In the genomic region with DNA sequence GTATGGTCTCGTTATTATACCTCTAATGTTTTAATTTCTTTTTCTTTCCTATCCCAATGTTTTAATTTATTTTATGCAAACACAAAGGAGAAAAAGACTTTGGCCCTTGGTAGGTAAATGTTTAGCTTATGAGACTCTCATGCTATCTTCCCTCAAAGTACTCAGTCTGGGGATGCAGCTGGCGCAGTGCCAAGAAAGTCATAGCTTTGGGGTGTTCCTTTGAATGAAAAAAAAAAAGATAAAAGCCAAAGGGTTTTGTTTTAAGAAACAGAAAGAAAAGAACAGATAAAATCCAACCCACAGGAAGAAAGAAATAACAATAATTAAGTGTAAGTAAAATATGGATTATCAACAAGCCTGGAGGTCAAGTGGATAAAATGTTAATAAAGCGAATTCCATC, we compare ENCODE assay signal across 20 mouse cellular contexts. TPM values are rescaled to one million over a fixed set of nuclear protein-coding genes. Genes with fewer than 3 reads are reported as not detected.
DNase-seq lines count a peak whose midpoint lies in the region; ATAC-seq and TF ChIP-seq lines count a peak whose summit lies in the region.
"Had no signal": no experiment of that assay in that cellular context is flagged by ENCODE, and none has a peak within 500 bp of the region (broad histone marks: within the 10 kb centered on the region; RNA-seq: fewer than 3 reads in every experiment).

No protein-coding gene starts in this region.

- H3K9ac ChIP-seq in kidney, embryonic 16.5 days (replicated peaks; ENCODE audit: low read length), result no peak overlapping the region
- no peak overlapping the region for H3K9ac ChIP-seq in MEL (ENCODE audit: control insufficient read depth, low read depth, low read length, poor library complexity, severe bottlenecking)
- no peak overlapping the region for H3K9ac ChIP-seq in forebrain, embryonic 12.5 days
- H3K9ac ChIP-seq: heart, embryonic 12.5 days; limb, embryonic 15.5 days had no signal

- H3K4me1 ChIP-seq in kidney, adult 2 months (ENCODE audit: control insufficient read depth, insufficient read depth, low read length), result no peaks in the 10 kb centered on the region
- no peaks in the 10 kb centered on the region for H3K4me1 ChIP-seq in kidney, embryonic 16.5 days (ENCODE audit: insufficient read depth, low read length)
- H3K4me1 ChIP-seq in MEL (ENCODE audit: control insufficient read depth in 1 of 2, insufficient read depth in 2 of 2, low read length in 2 of 2), result peaks cover 5 to 27% of the 10 kb centered on the region in 2 experiments
- peaks cover 37% of the 10 kb centered on the region for H3K4me1 ChIP-seq in thymus, adult 2 months (replicated peaks; ENCODE audit: control insufficient read depth, insufficient read depth, low read length)
- H3K4me1 ChIP-seq in forebrain, embryonic 12.5 days, result no peaks in the 10 kb centered on the region
- H3K4me1 ChIP-seq: heart, embryonic 12.5 days; limb, embryonic 15.5 days had no signal

- H3K27me3 ChIP-seq in kidney, adult 2 months (replicated peaks; ENCODE audit: control insufficient read depth, insufficient read depth, low read length), result no peaks in the 10 kb centered on the region
- no peaks in the 10 kb centered on the region for H3K27me3 ChIP-seq in kidney, embryonic 16.5 days (ENCODE audit: insufficient read depth, low read length)
- no peaks in the 10 kb centered on the region for H3K27me3 ChIP-seq in MEL (ENCODE audit: control insufficient read depth in 1 of 2, insufficient read depth in 2 of 2, low read length in 2 of 2)
- no peaks in the 10 kb centered on the region for H3K27me3 ChIP-seq in thymus, adult 2 months (ENCODE audit: control insufficient read depth, insufficient read depth, low read length)
- no peaks in the 10 kb centered on the region for H3K27me3 ChIP-seq in forebrain, embryonic 12.5 days
- H3K27me3 ChIP-seq: limb, embryonic 15.5 days had no signal

- TF ChIP-seq CTCF in kidney, adult 2 months (conservative IDR thresholded peaks at IDR 0.05; ENCODE audit: insufficient read depth, insufficient read length, low read depth, low read length), result no peak
- no peak for TF ChIP-seq CTCF in MEL (IDR thresholded peaks at IDR 0.05 in 2 of 3, conservative IDR thresholded peaks at IDR 0.05 in 1 of 3; ENCODE audit: control insufficient read depth in 1 of 3, insufficient read depth in 1 of 3, low read depth in 2 of 3, low read length in 3 of 3, poor library complexity in 1 of 3, severe bottlenecking in 1 of 3)
- no peak for TF ChIP-seq CTCF in thymus, adult 2 months (IDR thresholded peaks at IDR 0.05; ENCODE audit: borderline replicate concordance, control insufficient read depth, extremely low read depth, insufficient read depth, low read length, poor library complexity)

- 60% methylated on average over 3 of the region's 3 CpGs for WGBS in kidney, adult 2 months
- WGBS in kidney, embryonic 16.5 days, result 75% methylated on average over 3 of the region's 3 CpGs
- WGBS in thymus, adult 2 months, result 31% methylated on average over 3 of the region's 3 CpGs
- 88% methylated on average over 3 of the region's 3 CpGs for WGBS in forebrain, embryonic 12.5 days

- TF ChIP-seq EP300 in MEL (IDR thresholded peaks at IDR 0.05; ENCODE audit: low read depth in 1 of 2, low read length in 2 of 2), result peak; percentile 33 to 65; a peak in 3 of 4 replicates

- no peaks in the 10 kb centered on the region for H3K36me3 ChIP-seq in kidney, adult 2 months (ENCODE audit: control insufficient read depth, insufficient read depth, low read length)
- H3K36me3 ChIP-seq in kidney, embryonic 16.5 days (ENCODE audit: insufficient read depth, low read length), result no peaks in the 10 kb centered on the region
- peaks cover 0 to 19% of the 10 kb centered on the region in 2 experiments; a peak in 2 of 4 replicates for H3K36me3 ChIP-seq in MEL (ENCODE audit: control insufficient read depth in 1 of 2, insufficient read depth in 2 of 2, low read length in 2 of 2)
- no peaks in the 10 kb centered on the region for H3K36me3 ChIP-seq in thymus, adult 2 months (ENCODE audit: control insufficient read depth, insufficient read depth, low read length)
- H3K36me3 ChIP-seq in forebrain, embryonic 12.5 days (replicated peaks), result no peaks in the 10 kb centered on the region
- H3K36me3 ChIP-seq: heart, embryonic 12.5 days; limb, embryonic 15.5 days had no signal

- TF ChIP-seq RAD21 in MEL (IDR thresholded peaks at IDR 0.05; ENCODE audit: low read depth, low read length), result no peak

- no peak overlapping the region for H3K27ac ChIP-seq in kidney, adult 2 months (ENCODE audit: insufficient read depth, low read depth, low read length)
- no peak overlapping the region for H3K27ac ChIP-seq in kidney, embryonic 16.5 days (ENCODE audit: low read length)
- H3K27ac ChIP-seq in MEL (ENCODE audit: control insufficient read depth, low read depth, low read length), result peak overlapping the region; percentile 53
- H3K27ac ChIP-seq in thymus, adult 2 months (ENCODE audit: control insufficient read depth, insufficient read depth, low read length), result no peak overlapping the region
- H3K27ac ChIP-seq in forebrain, embryonic 12.5 days, result no peak overlapping the region
- H3K27ac ChIP-seq: layer of hippocampus, adult 2 months; limb, embryonic 15.5 days had no signal

- no peak for ATAC-seq in kidney, embryonic 16.5 days (ENCODE audit: low FRiP score, low TSS enrichment)
- no peak for ATAC-seq in forebrain, embryonic 12.5 days (ENCODE audit: low FRiP score)
- ATAC-seq: forebrain, embryonic 16.5 days; Patski had no signal

- no peak for TF ChIP-seq POLR2A in kidney, adult 2 months (IDR thresholded peaks at IDR 0.05; ENCODE audit: low read depth, low read length)
- TF ChIP-seq POLR2A in MEL (IDR thresholded peaks at IDR 0.05; ENCODE audit: control insufficient read depth in 1 of 2, insufficient read depth in 1 of 2, low read depth in 1 of 2, low read length in 2 of 2, poor library complexity in 1 of 2), result no peak
- no peak for TF ChIP-seq POLR2A in thymus, adult 2 months (IDR thresholded peaks at IDR 0.05; ENCODE audit: control insufficient read depth, extremely low read depth, insufficient read depth, low read length, poor library complexity)

- no peak overlapping the region for H3K4me3 ChIP-seq in kidney, adult 2 months (ENCODE audit: insufficient read depth, low read depth, low read length)
- no peak overlapping the region for H3K4me3 ChIP-seq in kidney, embryonic 16.5 days (ENCODE audit: low read length)
- no peak overlapping the region for H3K4me3 ChIP-seq in MEL (ENCODE audit: control insufficient read depth in 1 of 2, insufficient read depth in 1 of 2, low read depth in 2 of 2, low read length in 2 of 2)
- H3K4me3 ChIP-seq in thymus, adult 2 months (ENCODE audit: control insufficient read depth, insufficient read depth, low read length), result no peak overlapping the region
- no peak overlapping the region for H3K4me3 ChIP-seq in forebrain, embryonic 12.5 days (replicated peaks)
- H3K4me3 ChIP-seq: heart, embryonic 12.5 days; layer of hippocampus, adult 2 months; limb, embryonic 15.5 days had no signal

- H3K9me3 ChIP-seq in kidney, embryonic 16.5 days (ENCODE audit: low read length), result no peaks in the 10 kb centered on the region
- no peaks in the 10 kb centered on the region for H3K9me3 ChIP-seq in MEL (replicated peaks; ENCODE audit: insufficient read depth, low read length)
- H3K9me3 ChIP-seq in forebrain, embryonic 12.5 days, result no peaks in the 10 kb centered on the region
- H3K9me3 ChIP-seq: heart, embryonic 12.5 days; limb, embryonic 15.5 days had no signal

- DNase-seq in kidney, adult 2 months, result peak; percentile 39
- peak; percentile 82 for DNase-seq in MEL (ENCODE audit: low read depth, low spot score)
- peak; percentile 73 for DNase-seq in induced T-regulatory cell, adult 2 months (ENCODE audit: low read depth)
- DNase-seq in thymus, adult 2 months, result peak; percentile 23
- DNase-seq in frontal cortex, postnatal 36 days (ENCODE audit: low spot score in 2 of 2), result no peak
- DNase-seq in natural killer cell, adult 2 months (ENCODE audit: low spot score in 2 of 2), result no peak
- DNase-seq: gastrocnemius, postnatal 14 days; heart, postnatal 4 days; right cerebral cortex, adult 18-20 months had no signal

- H3K4me2 ChIP-seq in kidney, embryonic 16.5 days (replicated peaks; ENCODE audit: low read depth, low read length), result no peak overlapping the region
- H3K4me2 ChIP-seq in forebrain, embryonic 12.5 days, result no peak overlapping the region
- H3K4me2 ChIP-seq: heart, embryonic 12.5 days; limb, embryonic 15.5 days had no signal

- no peaks in the 10 kb centered on the region for H3K79me2 ChIP-seq in MEL (ENCODE audit: control insufficient read depth, insufficient read depth, low read length, poor library complexity)

RNA-seq across cellular contexts. Expression of a gene that starts 2.9 kb away (rescaled TPM):
- not detected in 2 replicates for polyA plus RNA-seq in kidney, adult 2 months (2012; rRNA removed)
- not detected in 2 replicates for polyA plus RNA-seq in kidney, embryonic 16.5 days (2015; fragmentation: Nextera tagmentation; extraction: Ambion mirVana)
- total RNA-seq in MEL (2012; rRNA removed), result not detected in 2 replicates
- not detected for polyA plus RNA-seq in MEL (2012; ENCODE audit: insufficient read depth in 1 of 2, insufficient read length in 2 of 2, low read depth in 1 of 2, low replicate concordance in 2 of 2, missing spikeins in 1 of 2)
- 2.3 and 2.6 TPM in 2 replicates for polyA plus RNA-seq in thymus, adult 2 months (2012; rRNA removed)
- polyA plus RNA-seq in forebrain, embryonic 12.5 days (2016; fragmentation: Nextera tagmentation; extraction: Ambion mirVana), result not detected in 2 replicates
- total RNA-seq: gastrocnemius, postnatal 14 days; heart, postnatal 4 days; layer of hippocampus, adult 2 months; monocyte, adult 5-6 weeks; neutrophil, adult 5-6 weeks had no signal
- polyA plus RNA-seq: brain, embryonic 14.5 days; forebrain, embryonic 16.5 days; heart, embryonic 12.5 days; intestine, embryonic 14.5 days; limb, embryonic 15.5 days; Patski had no signal

RNA-seq across cellular contexts. Expression of a gene that starts 9.4 kb away (rescaled TPM):
- polyA plus RNA-seq in kidney, adult 2 months (2012; rRNA removed), result 0.30 and 0.66 TPM in 2 replicates
- polyA plus RNA-seq in kidney, embryonic 16.5 days (2015; fragmentation: Nextera tagmentation; extraction: Ambion mirVana), result 0.04 TPM in 1 of 2 replicates, not detected in the other
- not detected in 2 replicates for total RNA-seq in MEL (2012; rRNA removed)
- polyA plus RNA-seq in MEL (2012; ENCODE audit: insufficient read depth in 1 of 2, insufficient read length in 2 of 2, low read depth in 1 of 2, low replicate concordance in 2 of 2, missing spikeins in 1 of 2), result not detected
- polyA plus RNA-seq in thymus, adult 2 months (2012; rRNA removed), result 6.0 and 6.1 TPM in 2 replicates
- polyA plus RNA-seq in forebrain, embryonic 12.5 days (2016; fragmentation: Nextera tagmentation; extraction: Ambion mirVana), result 0.11 TPM in 1 of 2 replicates, not detected in the other
- total RNA-seq: gastrocnemius, postnatal 14 days had no signal
- polyA plus RNA-seq: brain, embryonic 14.5 days; forebrain, embryonic 16.5 days; heart, embryonic 12.5 days; intestine, embryonic 14.5 days; limb, embryonic 15.5 days; Patski had no signal

RNA-seq across cellular contexts. Expression of a gene that starts 35.7 kb away (rescaled TPM):
- 0.05 TPM in 1 of 2 replicates, not detected in the other for polyA plus RNA-seq in kidney, adult 2 months (2012; rRNA removed)
- polyA plus RNA-seq in kidney, embryonic 16.5 days (2015; fragmentation: Nextera tagmentation; extraction: Ambion mirVana), result not detected in 2 replicates
- total RNA-seq in MEL (2012; rRNA removed), result not detected in 2 replicates
- polyA plus RNA-seq in MEL (2012; ENCODE audit: insufficient read depth in 1 of 2, insufficient read length in 2 of 2, low read depth in 1 of 2, low replicate concordance in 2 of 2, missing spikeins in 1 of 2), result not detected
- 0.41 and 1.0 TPM in 2 replicates for polyA plus RNA-seq in thymus, adult 2 months (2012; rRNA removed)
- 0.05 TPM in 1 of 2 replicates, not detected in the other for polyA plus RNA-seq in forebrain, embryonic 12.5 days (2016; fragmentation: Nextera tagmentation; extraction: Ambion mirVana)
- total RNA-seq: gastrocnemius, postnatal 14 days; heart, postnatal 4 days; monocyte, adult 5-6 weeks had no signal
- polyA plus RNA-seq: brain, embryonic 14.5 days; forebrain, embryonic 16.5 days; heart, embryonic 12.5 days; intestine, embryonic 14.5 days; limb, embryonic 15.5 days; Patski had no signal

RNA-seq across cellular contexts. Expression of a gene that starts 38.4 kb away (rescaled TPM):
- polyA plus RNA-seq in kidney, adult 2 months (2012; rRNA removed), result 0.11 TPM in 2 replicates
- polyA plus RNA-seq in kidney, embryonic 16.5 days (2015; fragmentation: Nextera tagmentation; extraction: Ambion mirVana), result not detected in 2 replicates
- not detected in 2 replicates for total RNA-seq in MEL (2012; rRNA removed)
- polyA plus RNA-seq in MEL (2012; ENCODE audit: insufficient read depth in 1 of 2, insufficient read length in 2 of 2, low read depth in 1 of 2, low replicate concordance in 2 of 2, missing spikeins in 1 of 2), result not detected
- polyA plus RNA-seq in thymus, adult 2 months (2012; rRNA removed), result 21.4 and 23.9 TPM in 2 replicates
- polyA plus RNA-seq in forebrain, embryonic 12.5 days (2016; fragmentation: Nextera tagmentation; extraction: Ambion mirVana), result not detected in 2 replicates
- total RNA-seq: gastrocnemius, postnatal 14 days; heart, postnatal 4 days had no signal
- polyA plus RNA-seq: brain, embryonic 14.5 days; forebrain, embryonic 16.5 days; heart, embryonic 12.5 days; intestine, embryonic 14.5 days; limb, embryonic 15.5 days; Patski had no signal

RNA-seq across cellular contexts. Expression of a gene that starts 44.1 kb away (rescaled TPM):
- not detected in 2 replicates for polyA plus RNA-seq in kidney, adult 2 months (2012; rRNA removed)
- polyA plus RNA-seq in kidney, embryonic 16.5 days (2015; fragmentation: Nextera tagmentation; extraction: Ambion mirVana), result not detected in 2 replicates
- not detected in 2 replicates for total RNA-seq in MEL (2012; rRNA removed)
- not detected for polyA plus RNA-seq in MEL (2012; ENCODE audit: insufficient read depth in 1 of 2, insufficient read length in 2 of 2, low read depth in 1 of 2, low replicate concordance in 2 of 2, missing spikeins in 1 of 2)
- polyA plus RNA-seq in thymus, adult 2 months (2012; rRNA removed), result not detected in 2 replicates
- polyA plus RNA-seq in forebrain, embryonic 12.5 days (2016; fragmentation: Nextera tagmentation; extraction: Ambion mirVana), result not detected in 2 replicates
- total RNA-seq: gastrocnemius, postnatal 14 days; heart, postnatal 4 days; layer of hippocampus, adult 2 months; monocyte, adult 5-6 weeks; neutrophil, adult 5-6 weeks had no signal
- polyA plus RNA-seq: brain, embryonic 14.5 days; forebrain, embryonic 16.5 days; heart, embryonic 12.5 days; intestine, embryonic 14.5 days; limb, embryonic 15.5 days; Patski had no signal

Comparison
In these comparisons a context has a peak if more than half of its experiments do, and no peak if none do; other contexts are left out.
1. DNase-seq: peak in kidney, adult 2 months (single experiment), MEL (single experiment), induced T-regulatory cell, adult 2 months (single experiment) and thymus, adult 2 months (single experiment); none in frontal cortex, postnatal 36 days (0 of 2) and natural killer cell, adult 2 months (0 of 2).